Mouse (Mus musculus): ENCODE measurements around the gene Dlgap5.

The Dlgap5 gene

GRCm38 (mm10) chr14:47395462-47396026 lies 22.7 kb downstream of the Dlgap5 start:
- DNase-seq (ENCODE audit: low read depth, low spot score): no peak

- no peak for DNase-seq (ENCODE audit: low read depth, low spot score)
Measured at GRCm38 (mm10) chr14:47395007-47395406, 23.2 kb downstream of the Dlgap5 start.

- no peak for DNase-seq (ENCODE audit: low read depth, low spot score)
Measured at GRCm38 (mm10) chr14:47393354-47394094, 24.7 kb downstream of the Dlgap5 start.

- DNase-seq (ENCODE audit: low read depth, low spot score): no peak
Measured at GRCm38 (mm10) chr14:47386125-47386524, 32.1 kb downstream of the Dlgap5 start.

- DNase-seq (ENCODE audit: low read depth, low spot score): no peak
Measured at GRCm38 (mm10) chr14:47384653-47385052, 33.6 kb downstream of the Dlgap5 start.

- DNase-seq (ENCODE audit: low read depth, low spot score): no peak
Measured at GRCm38 (mm10) chr14:47383911-47384310, 34.3 kb downstream of the Dlgap5 start.

- no peak for DNase-seq (ENCODE audit: low read depth, low spot score)
Measured at GRCm38 (mm10) chr14:47378336-47378735, 39.9 kb downstream of the Dlgap5 start.

GRCm38 (mm10) chr14:47376526-47376925 lies 41.7 kb downstream of the Dlgap5 start:
- DNase-seq (ENCODE audit: low read depth, low spot score): no peak

GRCm38 (mm10) chr14:47373728-47374678 lies 44.2 kb downstream of the Dlgap5 start:
- no peak for DNase-seq (ENCODE audit: low read depth, low spot score)

GRCm38 (mm10) chr14:47371689-47372088 lies 46.5 kb downstream of the Dlgap5 start:
- no peak for DNase-seq (ENCODE audit: low read depth, low spot score)

GRCm38 (mm10) chr14:47370790-47371189 lies 47.4 kb downstream of the Dlgap5 start:
- DNase-seq (ENCODE audit: low read depth, low spot score): no peak

GRCm38 (mm10) chr14:47369741-47370140 lies 48.5 kb downstream of the Dlgap5 start:
- DNase-seq (ENCODE audit: low read depth, low spot score): no peak

- no peak for DNase-seq (ENCODE audit: low read depth, low spot score)
Measured at GRCm38 (mm10) chr14:47367461-47367860, 50.7 kb downstream of the Dlgap5 start, which contains the start of gene Lgals3. Gene Lgals3, plus strand, starts transcription at chr14:47367751.

- no peak for DNase-seq (ENCODE audit: low read depth, low spot score)
Measured at GRCm38 (mm10) chr14:47366881-47367321, 51.3 kb downstream of the Dlgap5 start.

- DNase-seq (ENCODE audit: low read depth, low spot score): no peak
Measured at GRCm38 (mm10) chr14:47364742-47365449, 53.3 kb downstream of the Dlgap5 start.

GRCm38 (mm10) chr14:47361899-47362298 lies 56.3 kb downstream of the Dlgap5 start:
- DNase-seq (ENCODE audit: low read depth, low spot score): no peak

GRCm38 (mm10) chr14:47361418-47361817 lies 56.8 kb downstream of the Dlgap5 start:
- DNase-seq (ENCODE audit: low read depth, low spot score): no peak

GRCm38 (mm10) chr14:47359610-47360009 lies 58.6 kb downstream of the Dlgap5 start:
- no peak for DNase-seq (ENCODE audit: low read depth, low spot score)

- no peak for DNase-seq (ENCODE audit: low read depth, low spot score)
Measured at GRCm38 (mm10) chr14:47356622-47357021, 61.6 kb downstream of the Dlgap5 start.

GRCm38 (mm10) chr14:47354948-47355347 lies 63.3 kb downstream of the Dlgap5 start:
- no peak for DNase-seq (ENCODE audit: low read depth, low spot score)

- DNase-seq (ENCODE audit: low read depth, low spot score): no peak
Measured at GRCm38 (mm10) chr14:47354111-47354577, 64.1 kb downstream of the Dlgap5 start.

All from retina, adult 2 months (tissue).